In the genomic region with DNA sequence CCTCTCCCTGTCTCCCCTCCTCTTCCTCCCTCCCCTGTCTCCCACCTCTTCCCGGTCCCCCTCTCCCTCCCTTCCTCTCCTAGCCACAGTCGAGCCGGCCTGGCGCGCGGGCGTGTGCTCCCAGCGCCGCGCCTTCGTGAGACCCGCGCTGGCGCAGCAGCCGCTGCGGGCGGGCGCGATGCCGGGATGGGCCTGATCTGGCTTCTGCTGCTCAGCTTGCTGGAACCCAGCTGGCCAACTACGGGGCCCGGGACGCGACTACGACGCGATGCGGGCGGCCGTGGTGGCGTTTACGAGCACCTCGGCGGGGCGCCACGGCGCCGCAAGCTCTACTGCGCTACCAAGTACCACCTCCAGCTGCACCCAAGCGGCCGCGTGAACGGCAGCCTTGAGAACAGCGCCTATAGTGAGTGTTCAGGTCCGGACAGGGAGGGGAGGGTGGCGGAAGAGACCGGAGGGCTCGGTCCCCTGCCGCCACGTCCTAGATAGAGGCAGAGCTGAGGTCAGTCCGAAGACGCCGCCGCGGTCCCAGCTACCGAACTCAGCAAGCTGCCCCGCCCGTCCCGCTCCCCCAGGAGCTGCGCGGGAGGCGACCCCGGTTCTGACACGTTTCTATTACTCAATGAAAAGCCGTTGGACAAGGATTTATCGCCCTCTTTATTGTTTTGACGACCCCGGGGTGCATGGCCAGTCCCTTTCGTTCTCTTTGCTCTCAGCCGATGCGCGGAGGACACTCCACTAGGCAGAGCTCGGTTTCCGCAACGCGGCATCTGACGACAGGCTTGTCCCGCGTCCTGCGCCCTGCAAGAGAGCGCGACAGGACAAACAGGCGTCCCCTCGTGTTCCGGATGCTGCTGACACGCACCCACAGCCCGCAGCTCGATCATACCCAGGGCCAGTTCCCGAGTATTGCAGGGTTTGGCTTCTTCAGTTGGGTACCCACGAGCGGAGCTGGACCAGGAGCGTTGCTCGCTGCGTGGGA, we compare ENCODE assay signal across 8 mouse cellular contexts. TPM values are rescaled to one million over a fixed set of nuclear protein-coding genes. Genes with fewer than 3 reads are reported as not detected.
DNase-seq lines count a peak whose midpoint lies in the region; ATAC-seq lines count a peak whose summit lies in the region.

No protein-coding gene starts in this region.

- H3K27ac ChIP-seq in kidney, embryonic 16.5 days (ENCODE audit: low read length): no peak overlapping the region
- H3K27ac ChIP-seq in forebrain, embryonic 14.5 days (ENCODE audit: low read depth, low read length): no peak overlapping the region
- no peak overlapping the region for H3K27ac ChIP-seq in liver, embryonic 13.5 days

- peak overlapping the region; percentile 72 for H3K4me2 ChIP-seq in kidney, embryonic 16.5 days (replicated peaks; ENCODE audit: low read depth, low read length)
- H3K4me2 ChIP-seq in forebrain, embryonic 14.5 days (ENCODE audit: low read length): peak overlapping the region; percentile 58
- H3K4me2 ChIP-seq in liver, embryonic 13.5 days: peak overlapping the region; percentile 43

- DNase-seq in kidney, postnatal 25 days: no peak
- peak; percentile 30 for DNase-seq in brain, adult 2 months (ENCODE audit: low read depth, low spot score)
- DNase-seq in forebrain, embryonic 14.5 days (ENCODE audit: low spot score): peak; percentile 41
- DNase-seq in liver, embryonic 13.5 days: no peak
- DNase-seq in right cerebral cortex, postnatal 25 days: peak; percentile 31
- DNase-seq in layer of hippocampus, postnatal 25 days (ENCODE audit: extremely low spot score in 1 of 2, low spot score in 1 of 2): no peak
- no peak for DNase-seq in adrenal gland, postnatal 36 days

- no peaks in the 10 kb centered on the region for H3K36me3 ChIP-seq in kidney, embryonic 16.5 days (ENCODE audit: insufficient read depth, low read length)
- H3K36me3 ChIP-seq in forebrain, embryonic 14.5 days (ENCODE audit: control insufficient read depth, insufficient read depth, low read length): no peaks in the 10 kb centered on the region
- H3K36me3 ChIP-seq in liver, embryonic 13.5 days: no peaks in the 10 kb centered on the region

- no peaks in the 10 kb centered on the region for H3K9me3 ChIP-seq in kidney, embryonic 16.5 days (ENCODE audit: low read length)
- no peaks in the 10 kb centered on the region for H3K9me3 ChIP-seq in forebrain, embryonic 14.5 days (replicated peaks; ENCODE audit: control insufficient read depth, low read length)
- H3K9me3 ChIP-seq in liver, embryonic 13.5 days (replicated peaks): no peaks in the 10 kb centered on the region

- peaks cover 12% of the 10 kb centered on the region for H3K4me1 ChIP-seq in kidney, embryonic 16.5 days (ENCODE audit: insufficient read depth, low read length)
- H3K4me1 ChIP-seq in forebrain, embryonic 14.5 days (ENCODE audit: control insufficient read depth, insufficient read depth, low read length): no peaks in the 10 kb centered on the region
- H3K4me1 ChIP-seq in liver, embryonic 13.5 days (replicated peaks): peaks cover 14% of the 10 kb centered on the region

- H3K4me3 ChIP-seq in kidney, embryonic 16.5 days (ENCODE audit: low read length): peak overlapping the region; percentile 49
- H3K4me3 ChIP-seq in forebrain, embryonic 14.5 days (ENCODE audit: low read depth, low read length): peak overlapping the region; percentile 38
- peak overlapping the region; percentile 32 for H3K4me3 ChIP-seq in liver, embryonic 13.5 days (replicated peaks)

- peaks cover 66% of the 10 kb centered on the region for H3K27me3 ChIP-seq in kidney, embryonic 16.5 days (ENCODE audit: insufficient read depth, low read length)
- peaks cover 55% of the 10 kb centered on the region for H3K27me3 ChIP-seq in forebrain, embryonic 14.5 days (replicated peaks; ENCODE audit: control insufficient read depth, insufficient read depth, low read length)
- H3K27me3 ChIP-seq in liver, embryonic 13.5 days: peaks cover 95% of the 10 kb centered on the region

- peak overlapping the region; percentile 50; the same call in 1 of the 2 replicates for H3K9ac ChIP-seq in kidney, embryonic 16.5 days (replicated peaks; ENCODE audit: low read length)
- peak overlapping the region; percentile 43 for H3K9ac ChIP-seq in forebrain, embryonic 14.5 days (ENCODE audit: low read length)
- no peak overlapping the region for H3K9ac ChIP-seq in liver, embryonic 13.5 days

- ATAC-seq in kidney, embryonic 16.5 days (ENCODE audit: low FRiP score, low TSS enrichment): peak; percentile 43
- peak; percentile 67 for ATAC-seq in forebrain, embryonic 14.5 days
- no peak for ATAC-seq in liver, embryonic 13.5 days (ENCODE audit: low read depth)

- under 1% methylated on average over 94 of the region's 94 CpGs for WGBS in kidney, embryonic 16.5 days
- WGBS in forebrain, embryonic 14.5 days: under 1% methylated on average over 94 of the region's 94 CpGs
- WGBS in liver, embryonic 13.5 days (ENCODE audit: insufficient replicate concordance): under 1% methylated on average over 94 of the region's 94 CpGs

RNA-seq across cellular contexts. Expression of gene Fgf3, which starts 0.9 kb away (rescaled TPM):
- 0.58 and 0.87 TPM in 2 replicates for polyA plus RNA-seq in kidney, embryonic 16.5 days (2015; fragmentation: Nextera tagmentation; extraction: Ambion mirVana)
- polyA plus RNA-seq in forebrain, embryonic 14.5 days (2014; fragmentation: Nextera tagmentation; extraction: Ambion mirVana): 2.0 and 3.2 TPM in 2 replicates
- polyA plus RNA-seq in liver, embryonic 13.5 days (2015; fragmentation: Nextera tagmentation; extraction: Ambion mirVana): 0.16 and 0.31 TPM in 2 replicates
- not detected for total RNA-seq in layer of hippocampus, postnatal 25 days (2021)
- under 1 TPM; 0.30 to 0.89 TPM for total RNA-seq in adrenal gland, postnatal 36 days (2021)

RNA-seq across cellular contexts. Expression of gene Fgf4, which starts 8.4 kb away (rescaled TPM):
- 0.05 TPM in 1 of 2 replicates, not detected in the other for polyA plus RNA-seq in kidney, embryonic 16.5 days (2015; fragmentation: Nextera tagmentation; extraction: Ambion mirVana)
- not detected in 2 replicates for polyA plus RNA-seq in forebrain, embryonic 14.5 days (2014; fragmentation: Nextera tagmentation; extraction: Ambion mirVana)
- 0.03 TPM in 1 of 2 replicates, not detected in the other for polyA plus RNA-seq in liver, embryonic 13.5 days (2015; fragmentation: Nextera tagmentation; extraction: Ambion mirVana)
- total RNA-seq in layer of hippocampus, postnatal 25 days (2021): not detected
- total RNA-seq in adrenal gland, postnatal 36 days (2021): not detected

RNA-seq across cellular contexts. Expression of gene Fgf15, which starts 57.5 kb away (rescaled TPM):
- 2.9 and 3.1 TPM in 2 replicates for polyA plus RNA-seq in kidney, embryonic 16.5 days (2015; fragmentation: Nextera tagmentation; extraction: Ambion mirVana)
- 28.1 and 36.3 TPM in 2 replicates for polyA plus RNA-seq in forebrain, embryonic 14.5 days (2014; fragmentation: Nextera tagmentation; extraction: Ambion mirVana)
- 0.07 and 0.14 TPM in 2 replicates for polyA plus RNA-seq in liver, embryonic 13.5 days (2015; fragmentation: Nextera tagmentation; extraction: Ambion mirVana)
- not detected for total RNA-seq in layer of hippocampus, postnatal 25 days (2021)
- not detected for total RNA-seq in adrenal gland, postnatal 36 days (2021)

Comparison
In these comparisons a context has a peak if more than half of its experiments do, and no peak if none do; other contexts are left out.
1. DNase-seq: peak in brain, adult 2 months (single experiment), forebrain, embryonic 14.5 days (single experiment) and right cerebral cortex, postnatal 25 days (single experiment); none in kidney, postnatal 25 days (0 of 2), liver, embryonic 13.5 days (single experiment), layer of hippocampus, postnatal 25 days (0 of 2) and adrenal gland, postnatal 36 days (0 of 2).
2. Peak in every context shown above with its lines, with median percentiles within 50 percentile points of each other: H3K4me2 ChIP-seq and H3K4me3 ChIP-seq.